Mouse (Mus musculus) ES-E14 (cell line): Measurements from ENCODE around the gene Itgad. TPM values are rescaled to one million over a fixed set of nuclear protein-coding genes. Genes with fewer than 3 reads are reported as not detected.

ENCODE experiments used
- DNase-seq: peaks from one replicate; pipeline ENCODE4 v3.0.0-alpha.2; 2013; ENCODE audit warnings: low read depth, low spot score
- H3K27ac ChIP-seq: 2 replicates; pipeline ENCODE4 v1.5.1; 2012; ENCODE audit warnings: low read depth, mild to moderate bottlenecking, low read length, moderate library complexity, mixed read lengths; ENCODE audit not compliant: poor library complexity, insufficient read depth, severe bottlenecking
- H3K36me3 ChIP-seq: 2 replicates; pipeline ENCODE4 v1.6.1; 2012; ENCODE audit warnings: mild to moderate bottlenecking, low read length, moderate library complexity, mixed read lengths; ENCODE audit not compliant: control insufficient read depth, poor library complexity, insufficient read depth, severe bottlenecking
- H3K4me1 ChIP-seq, 2 experiments: fragments of 150-350 bp in 1 of 2; sonication (generic) in 1 of 2; 2 replicates each; pipeline ENCODE4 v1.6.1; 2012; ENCODE audit warnings: low read length in 2 of 2, mild to moderate bottlenecking in 1 of 2, mixed read lengths in 1 of 2; ENCODE audit not compliant: control insufficient read depth in 2 of 2, insufficient read depth in 2 of 2, poor library complexity in 1 of 2
- H3K4me3 ChIP-seq, 2 experiments: fragments of 150-350 bp in 1 of 2; sonication (generic) in 1 of 2; 2 replicates each; pipeline ENCODE4 v1.5.1; 2012; ENCODE audit warnings: low read length in 2 of 2, low read depth in 1 of 2, mild to moderate bottlenecking in 1 of 2, mixed read lengths in 1 of 2; ENCODE audit not compliant: insufficient read depth in 1 of 2, poor library complexity in 1 of 2, severe bottlenecking in 1 of 2
- H3K9ac ChIP-seq: 2 replicates; pipeline ENCODE4 v1.6.1; 2012; ENCODE audit warnings: low read depth, mild to moderate bottlenecking, low read length, mixed read lengths; ENCODE audit not compliant: poor library complexity, insufficient read depth, severe bottlenecking
- H3K9me3 ChIP-seq: fragments of 150-350 bp; sonication (generic); 2 replicates; pipeline ENCODE4 v1.6.1; 2012; ENCODE audit warnings: low read depth, mild to moderate bottlenecking, low read length; ENCODE audit not compliant: control insufficient read depth, insufficient read depth
- CHD2 ChIP-seq: IDR thresholded peaks from 2 replicates; pipeline ENCODE4 v1.6.1; 2014; ENCODE audit warnings: mild to moderate bottlenecking, low read depth, low read length, inconsistent platforms
- HCFC1 ChIP-seq: IDR thresholded peaks from 2 replicates; pipeline ENCODE4 v1.6.1; 2012; ENCODE audit warnings: low read length, inconsistent platforms, borderline replicate concordance; ENCODE audit not compliant: insufficient read depth
- MAFK ChIP-seq: IDR thresholded peaks from 2 replicates; pipeline ENCODE4 v1.6.1; 2014; ENCODE audit warnings: mild to moderate bottlenecking, low read depth, low read length, inconsistent platforms; ENCODE audit not compliant: insufficient read depth
- ZC3H11A ChIP-seq: IDR thresholded peaks from 2 replicates; pipeline ENCODE4 v1.6.1; 2012; ENCODE audit warnings: low read depth, mild to moderate bottlenecking, inconsistent platforms, low read length, borderline replicate concordance
- ZNF384 ChIP-seq: IDR thresholded peaks from 2 replicates; pipeline ENCODE4 v1.6.1; 2012; ENCODE audit warnings: low read depth, low read length, inconsistent platforms
- in situ Hi-C, 2 experiments: fragments of 600-800 bp; cut with MboI; formaldehyde crosslinking; loops; one replicate each; pipeline ENCODE4 v1.15.1; 2025; ENCODE audit warnings: low sequenced_read_pairs in 2 of 2, inconsistent platforms in 1 of 2; ENCODE audit not compliant: unreplicated experiment in 2 of 2
- total RNA-seq: library from RNA; depleted of rRNA; stranded (reverse); fragments of 300-350 nt; gene quantifications from 2 replicates; pipeline ENCODE4 v1.2.3, GENCODE M21; 2012

Itgad gene
- total RNA-seq, 1 experiment, result not detected

DNA sequence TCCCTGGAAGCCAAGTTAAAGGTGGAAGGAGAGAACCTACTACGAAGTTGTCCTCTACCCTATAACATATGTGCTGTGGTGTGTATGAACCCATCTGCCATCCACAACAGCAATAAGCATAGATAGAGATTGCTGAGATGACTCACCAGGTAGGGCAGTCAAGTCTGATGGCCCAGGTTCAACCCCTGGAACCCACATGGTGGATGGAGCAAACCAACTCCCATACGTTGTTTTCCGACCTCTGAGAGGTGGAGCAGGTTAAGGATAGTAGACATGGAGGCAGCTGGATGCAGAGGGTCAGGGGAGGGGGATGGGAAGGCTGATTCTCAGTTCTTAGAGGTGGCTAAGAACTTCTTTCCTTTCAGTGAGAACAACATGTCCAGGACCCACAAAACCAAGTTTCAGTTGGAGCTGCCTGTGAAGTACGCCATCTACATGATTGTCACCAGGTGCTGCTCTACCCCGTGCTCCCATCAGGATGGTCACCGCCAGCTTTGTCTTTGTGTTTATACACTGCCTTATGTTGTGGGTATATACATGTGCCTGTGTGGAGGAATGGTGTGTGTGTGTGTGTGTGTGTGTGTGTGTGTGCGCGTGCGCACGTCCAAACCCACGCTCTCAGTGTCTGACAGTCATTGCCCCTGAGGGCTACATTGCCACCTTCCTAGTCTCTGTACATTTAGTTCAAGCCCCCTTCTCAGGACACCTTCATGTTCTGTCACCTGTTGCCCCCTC lies 39.6 kb upstream of the Itgad start:
- Histone ChIP-seq H3K9me3 (no peaks in the 10 kb centered on the region), H3K4me3 (no peak overlapping the region), H3K4me1 (no peaks in the 10 kb centered on the region), H3K27ac (no peak overlapping the region), H3K36me3 (no peaks in the 10 kb centered on the region), H3K9ac (no peak overlapping the region)
- no peak for TF ChIP-seq HCFC1
- no peak for TF ChIP-seq ZNF384
- TF ChIP-seq CHD2, result no peak
- TF ChIP-seq MAFK, result no peak
- TF ChIP-seq ZC3H11A, result no peak
- in situ Hi-C loops, result no loop called here
- no peak for DNase-seq

DNA sequence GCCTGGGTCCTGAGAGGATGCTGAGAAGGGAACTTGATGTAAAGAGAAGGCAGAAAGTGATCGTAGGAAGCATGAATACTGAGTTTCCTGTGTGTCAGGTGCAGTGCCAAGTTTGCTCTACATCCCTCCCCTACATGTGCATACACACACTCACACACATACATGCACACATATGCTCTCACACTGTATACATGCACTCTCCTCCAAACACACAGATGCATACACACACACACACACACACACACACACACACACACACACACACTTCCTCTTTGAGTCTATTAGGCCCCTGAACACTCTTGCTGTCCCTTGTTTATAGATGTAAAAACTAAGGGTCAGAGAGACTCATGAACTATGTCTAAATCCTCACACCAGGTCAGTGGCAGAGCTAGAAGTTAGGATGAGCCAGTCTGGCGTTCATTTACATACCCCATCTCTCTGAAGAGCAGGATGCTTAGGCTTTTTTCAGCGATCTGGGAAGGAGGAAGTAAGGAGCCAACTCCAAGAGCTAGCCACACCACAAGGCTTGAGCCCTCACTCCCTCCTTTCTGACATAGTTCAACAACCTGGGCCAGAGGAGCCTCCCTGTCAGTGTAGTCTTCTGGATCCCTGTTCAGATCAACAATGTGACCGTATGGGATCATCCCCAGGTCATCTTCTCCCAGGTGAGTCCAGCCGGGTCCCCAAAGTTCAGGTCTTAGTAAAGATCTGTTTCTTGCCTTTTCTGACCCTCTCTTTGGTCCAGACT lies 38.8 kb upstream of the Itgad start:
- in situ Hi-C loops, result no loop called here
- Histone ChIP-seq H3K27ac (no peak overlapping the region), H3K9ac (no peak overlapping the region), H3K4me1 (no peaks in the 10 kb centered on the region), H3K4me3 (no peak overlapping the region), H3K36me3 (no peaks in the 10 kb centered on the region), H3K9me3 (no peaks in the 10 kb centered on the region)
- no peak for DNase-seq
- TF ChIP-seq MAFK, result no peak
- no peak for TF ChIP-seq CHD2
- no peak for TF ChIP-seq ZNF384
- no peak for TF ChIP-seq ZC3H11A
- no peak for TF ChIP-seq HCFC1

DNA sequence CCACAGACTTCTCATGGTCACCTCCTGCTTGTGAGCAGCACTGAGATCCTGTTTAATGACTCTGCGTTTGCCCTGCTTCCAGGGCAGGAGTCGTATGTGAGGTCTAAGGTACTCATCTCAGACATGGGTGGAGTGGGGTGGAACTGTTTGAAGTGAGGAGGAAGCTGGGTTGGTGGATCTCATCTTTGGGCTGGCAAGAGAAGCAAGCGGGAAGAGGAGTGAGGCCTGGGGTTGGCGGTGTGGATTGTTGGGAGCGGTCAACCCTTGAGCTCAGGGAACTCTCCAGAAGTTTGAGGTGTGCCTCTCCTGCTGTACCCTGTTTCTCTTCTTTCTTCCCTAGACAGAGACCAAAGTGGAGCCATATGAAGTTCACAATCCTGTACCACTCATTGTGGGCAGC lies 37.8 kb upstream of the Itgad start:
- no peak for DNase-seq
- in situ Hi-C loops, result no loop called here
- no peak overlapping the region for H3K27ac ChIP-seq

GRCm38 (mm10) chr7:128119726-128120490 lies 34.3 kb upstream of the Itgad start:
- Histone ChIP-seq H3K9ac (no peak overlapping the region), H3K4me1 (no peaks in the 10 kb centered on the region), H3K27ac (no peak overlapping the region), H3K36me3 (no peaks in the 10 kb centered on the region), H3K4me3 (no peak overlapping the region), H3K9me3 (no peaks in the 10 kb centered on the region)
- TF ChIP-seq MAFK, result no peak
- in situ Hi-C loops, result no loop called here
- DNase-seq, result no peak

More for the DNA sequence above, 37.8 kb upstream of the Itgad start:
- no peaks in the 10 kb centered on the region for H3K4me1 ChIP-seq
- H3K36me3 ChIP-seq, result no peaks in the 10 kb centered on the region
- no peak overlapping the region for H3K4me3 ChIP-seq
- H3K9me3 ChIP-seq, result no peaks in the 10 kb centered on the region
- TF ChIP-seq MAFK, result no peak
- TF ChIP-seq ZC3H11A, result no peak
- TF ChIP-seq ZNF384, result no peak
- TF ChIP-seq HCFC1, result no peak
- H3K9ac ChIP-seq, result no peak overlapping the region
